Mouse (Mus musculus) G1E (cell line): ENCODE measurements around the gene Pkp3. TPM values are rescaled to one million over a fixed set of nuclear protein-coding genes. Genes with fewer than 3 reads are reported as not detected.

Experiments
- ATAC-seq: 2 replicates; pipeline ENCODE4 v1.8.0; 2016; ENCODE audit warnings: mild to moderate bottlenecking; ENCODE audit not compliant: insufficient number of reproducible peaks, poor library complexity, low FRiP score, severe bottlenecking; ENCODE audit errors: extremely low read depth
- DNase-seq: peaks from one replicate; pipeline ENCODE4 v3.0.0; 2012; ENCODE audit warnings: low spot score
- H3K27me3 ChIP-seq: 2 replicates; pipeline ENCODE4 v1.6.1; 2012; ENCODE audit warnings: mild to moderate bottlenecking, low read length, inconsistent platforms; ENCODE audit not compliant: insufficient read depth
- H3K36me3 ChIP-seq: replicated peaks from 2 replicates; pipeline ENCODE3; 2012; ENCODE audit warnings: mild to moderate bottlenecking, inconsistent platforms
- H3K4me1 ChIP-seq: 2 replicates; pipeline ENCODE4 v1.6.1; 2012; ENCODE audit warnings: low read depth, low read length, inconsistent platforms, mixed read lengths; ENCODE audit not compliant: insufficient read depth
- H3K4me3 ChIP-seq: 2 replicates; pipeline ENCODE4 v1.5.1; 2012; ENCODE audit warnings: low read depth, mild to moderate bottlenecking, inconsistent platforms, low read length, moderate library complexity, mixed read lengths
- H3K9me3 ChIP-seq: replicated peaks from 2 replicates; pipeline ENCODE4 v1.6.1; 2012; ENCODE audit warnings: inconsistent platforms
- CTCF ChIP-seq: IDR thresholded peaks from 2 replicates; pipeline ENCODE4 v1.5.1; 2012; ENCODE audit warnings: low read depth, low read length, inconsistent platforms, mixed read lengths
- GATA1 ChIP-seq: IDR thresholded peaks from 2 replicates; pipeline ENCODE4 v1.6.1; 2012; ENCODE audit warnings: borderline replicate concordance, low read length, inconsistent platforms, mixed read lengths
- GATA2 ChIP-seq: IDR thresholded peaks from 2 replicates; pipeline ENCODE4 v1.6.1; 2012; ENCODE audit warnings: low read depth, low read length, inconsistent platforms, borderline replicate concordance
- POLR2AphosphoS5 ChIP-seq: IDR thresholded peaks from 2 replicates; pipeline ENCODE4 v1.6.1; 2012; ENCODE audit warnings: low read depth, low read length, inconsistent platforms; ENCODE audit not compliant: insufficient replicate concordance
- TAL1 ChIP-seq: conservative IDR thresholded peaks from 2 replicates; pipeline ENCODE4 v1.6.1; 2012; ENCODE audit warnings: low read depth, low read length, inconsistent platforms, mixed read lengths
- polyA plus RNA-seq: library from polyadenylated mRNA; stranded (reverse); fragments of >175 nt; gene quantifications from 2 replicates; pipeline ENCODE4 v1.2.3, GENCODE M21; 2012
- total RNA-seq, 2 experiments: library from RNA; stranded (forward) in 1 of 2; stranded (reverse) in 1 of 2; fragments of 200-1000 nt in 1 of 2; fragments of >200 nt in 1 of 2; fragmentation: Nextera tagmentation in 1 of 2; gene quantifications; 2 replicates each; pipeline ENCODE4 v1.2.3; 2014 to 2017

Gene Pkp3
- total and polyA plus RNA-seq, 3 experiments, result not detected

GRCm38 (mm10) chr7:141072017-141072745, 5.8 kb upstream of the Pkp3 start:
- ATAC-seq, result no peak
- H3K4me3 ChIP-seq, result no peak overlapping the region
- H3K4me1 ChIP-seq, result peaks cover 2% of the 10 kb centered on the region; the same call in 1 of the 2 replicates
- no peak for DNase-seq
- TF ChIP-seq GATA1 (no peak), TAL1 (no peak)
- no peaks in the 10 kb centered on the region for H3K36me3 ChIP-seq
- H3K9me3 ChIP-seq, result no peaks in the 10 kb centered on the region
- H3K27me3 ChIP-seq, result peaks cover 45% of the 10 kb centered on the region

- peaks cover 40% of the 10 kb centered on the region for H3K27me3 ChIP-seq
- H3K4me1 ChIP-seq, result peaks cover 2% of the 10 kb centered on the region; the same call in 1 of the 2 replicates
- H3K4me3 ChIP-seq, result no peak overlapping the region
- no peaks in the 10 kb centered on the region for H3K9me3 ChIP-seq
- TF ChIP-seq CTCF, result no peak
- no peak for TF ChIP-seq GATA2
- no peak for TF ChIP-seq TAL1
- TF ChIP-seq GATA1, result no peak
- no peak for TF ChIP-seq POLR2AphosphoS5
- DNase-seq (no peak), ATAC-seq (no peak)
- no peaks in the 10 kb centered on the region for H3K36me3 ChIP-seq
Observed at GRCm38 (mm10) chr7:141073782-141074181, 4.2 kb upstream of the Pkp3 start.

DNA sequence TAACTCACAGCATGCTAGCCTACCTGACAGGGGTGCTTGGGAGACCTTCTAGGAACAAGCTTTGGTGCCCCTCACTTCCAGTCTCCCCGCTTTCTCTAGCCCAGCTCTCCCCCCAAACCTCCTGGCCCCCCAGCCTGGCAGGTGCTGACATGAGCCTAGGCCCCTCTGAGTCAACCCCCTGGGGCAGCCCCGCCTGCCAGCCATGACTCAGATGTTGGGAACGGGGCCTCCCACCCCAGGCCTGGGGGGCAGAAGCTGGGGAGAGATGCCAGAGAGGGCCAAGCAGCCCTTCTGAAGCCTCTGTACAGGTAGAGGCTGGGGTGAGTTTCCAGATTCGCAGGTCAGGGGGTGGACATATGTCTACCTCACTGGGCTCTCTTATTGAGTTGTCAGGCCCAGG, 858 bp downstream of the Pkp3 start:
- TF ChIP-seq TAL1 (no peak), CTCF (no peak), GATA2 (no peak), POLR2AphosphoS5 (no peak), GATA1 (no peak)
- H3K9me3 ChIP-seq, result no peaks in the 10 kb centered on the region
- no peak for DNase-seq

GRCm38 (mm10) chr7:141079481-141080449, 1.7 kb downstream of the Pkp3 start:
- Histone ChIP-seq H3K27me3 (peaks cover 48% of the 10 kb centered on the region), H3K4me3 (no peak overlapping the region), H3K36me3 (no peaks in the 10 kb centered on the region), H3K4me1 (no peaks in the 10 kb centered on the region), H3K9me3 (no peaks in the 10 kb centered on the region)
- ATAC-seq, result no peak
- no peak for TF ChIP-seq GATA2
- no peak for TF ChIP-seq CTCF
- no peak for TF ChIP-seq GATA1
- TF ChIP-seq POLR2AphosphoS5, result no peak
- DNase-seq, result no peak

More for the DNA sequence above, 858 bp downstream of the Pkp3 start:
- Histone ChIP-seq H3K4me1 (no peaks in the 10 kb centered on the region), H3K27me3 (peaks cover 45% of the 10 kb centered on the region), H3K4me3 (no peak overlapping the region), H3K36me3 (no peaks in the 10 kb centered on the region)
- no peak for ATAC-seq

- peaks cover 23% of the 10 kb centered on the region for H3K4me1 ChIP-seq
- no peak for TF ChIP-seq GATA2
- no peak for DNase-seq
- peaks cover 15% of the 10 kb centered on the region for H3K36me3 ChIP-seq
- H3K9me3 ChIP-seq, result no peaks in the 10 kb centered on the region
- peaks cover 37% of the 10 kb centered on the region for H3K27me3 ChIP-seq
- ATAC-seq, result no peak
- H3K4me3 ChIP-seq, result no peak overlapping the region
Observed at GRCm38 (mm10) chr7:141087894-141088293, 9.9 kb downstream of the Pkp3 start.

- no peak for ATAC-seq
- Histone ChIP-seq H3K4me3 (no peak overlapping the region), H3K9me3 (no peaks in the 10 kb centered on the region), H3K4me1 (peaks cover 25% of the 10 kb centered on the region), H3K36me3 (peaks cover 19% of the 10 kb centered on the region), H3K27me3 (peaks cover 35% of the 10 kb centered on the region; the same call in 1 of the 2 replicates)
- TF ChIP-seq TAL1 (no peak), GATA2 (no peak), GATA1 (no peak), CTCF (no peak), POLR2AphosphoS5 (no peak)
- no peak for DNase-seq
Observed at GRCm38 (mm10) chr7:141088473-141088872, 10.5 kb downstream of the Pkp3 start.

- DNase-seq (no peak), ATAC-seq (no peak)
- H3K36me3 ChIP-seq, result peaks cover 35% of the 10 kb centered on the region
- H3K4me3 ChIP-seq, result no peak overlapping the region
- H3K9me3 ChIP-seq, result no peaks in the 10 kb centered on the region
- peaks cover 31% of the 10 kb centered on the region; the same call in 1 of the 2 replicates for H3K27me3 ChIP-seq
- H3K4me1 ChIP-seq, result peaks cover 29% of the 10 kb centered on the region
- TF ChIP-seq GATA1, result no peak
- TF ChIP-seq POLR2AphosphoS5, result no peak
- TF ChIP-seq GATA2, result no peak
- TF ChIP-seq TAL1, result no peak
- TF ChIP-seq CTCF, result no peak
Observed at GRCm38 (mm10) chr7:141090228-141090627, 12.2 kb downstream of the Pkp3 start.
